Mouse (Mus musculus): ENCODE results near the gene Aip.
"Not testable (repeated sequence)": the region's sequence is repeated elsewhere in the genome, so short reads cannot be mapped to it uniquely, and the experiment has no call there.

GRCm38 (mm10) chr19:4135963-4136345 lies 10.3 kb upstream of the Aip start:
- TF ChIP-seq TAL1, GATA1 (IDR thresholded peaks at IDR 0.05; ENCODE audit: low read length): not testable (repeated sequence)

Measured in erythroblast, embryonic 14.5 days (primary cell).